Mouse (Mus musculus) liver, embryonic 14.5 days (tissue): ENCODE data around the gene Bcl2l2.

ENCODE experiments used
- CTCF ChIP-seq: IDR thresholded peaks from 2 replicates; pipeline ENCODE4 v1.5.1; 2016; ENCODE audit warnings: antibody characterized with exemption, low read depth, control low read depth
- EP300 ChIP-seq: IDR thresholded peaks from 2 replicates; pipeline ENCODE4 v1.6.1; 2016; ENCODE audit warnings: antibody characterized with exemption, low read depth

GRCm38 (mm10) chr14:54920076-54920685 lies 37.0 kb downstream of the Bcl2l2 start:
- TF ChIP-seq CTCF (no peak), EP300 (no peak)
